Mouse (Mus musculus): ENCODE results near the gene Lipt2.

DNA sequence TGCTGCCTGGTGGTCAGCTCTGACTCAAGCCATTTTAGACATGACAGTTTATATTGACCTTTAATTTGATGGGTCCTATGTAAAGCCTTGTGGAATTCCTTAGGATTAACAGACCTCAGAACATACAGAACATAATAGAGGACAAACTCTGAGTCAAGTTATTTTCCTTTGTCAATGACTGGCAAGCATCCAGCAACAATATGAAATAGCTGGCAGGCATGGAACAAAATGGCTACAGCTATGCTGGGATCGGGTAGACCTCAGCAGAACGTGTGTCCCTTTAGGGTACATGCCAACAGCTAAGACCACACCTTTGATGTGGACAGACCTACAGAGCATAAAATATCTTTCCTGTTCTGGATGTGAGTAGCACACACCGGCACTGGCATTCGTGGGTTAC lies 4.4 kb downstream of the Lipt2 start:
- no peak for TF ChIP-seq GATA1 (IDR thresholded peaks at IDR 0.05; ENCODE audit: low read length)
- TF ChIP-seq TAL1 (IDR thresholded peaks at IDR 0.05; ENCODE audit: low read length): no peak

Data from erythroblast, embryonic 14.5 days (primary cell).